ENCODE assay signal across 9 mouse cellular contexts in the genomic region with DNA sequence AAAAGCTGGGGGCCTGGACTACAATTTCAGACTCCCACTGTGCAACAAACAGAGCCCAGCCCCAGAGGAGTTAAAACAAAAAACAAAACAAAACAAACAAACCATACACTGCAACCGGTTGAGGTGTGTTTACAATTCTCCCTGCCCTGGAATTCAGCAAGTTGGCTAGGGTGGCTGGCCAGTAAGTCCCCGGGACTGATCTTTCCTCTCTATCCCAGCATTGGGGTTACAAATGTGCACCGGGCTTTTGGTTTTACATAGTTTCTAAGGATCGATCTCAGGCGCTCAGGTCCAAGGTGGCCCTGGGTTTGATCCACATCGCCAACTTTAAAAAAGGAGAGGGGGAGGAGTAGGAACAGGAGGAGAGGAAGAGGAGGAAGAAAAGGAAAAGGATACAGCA. TPM values are rescaled to one million over a fixed set of nuclear protein-coding genes. Genes with fewer than 3 reads are reported as not detected.
A peak's percentile ranks its signal among the peaks of the same experiment; 100 is the strongest.
DNase-seq lines count a peak whose midpoint lies in the region; ATAC-seq and TF ChIP-seq lines count a peak whose summit lies in the region.
"Had no signal": no experiment of that assay in that cellular context is flagged by ENCODE, and none has a peak within 500 bp of the region (broad histone marks: within the 10 kb centered on the region; RNA-seq: fewer than 3 reads in every experiment).

No protein-coding gene starts in this region.

- WGBS in limb, embryonic 15.5 days, result 34% methylated on average over 6 of the region's 6 CpGs
- WGBS in neural tube, embryonic 12.5 days, result 36% methylated on average over 6 of the region's 6 CpGs

- TF ChIP-seq CTCF in layer of hippocampus, adult 2 months (conservative IDR thresholded peaks at IDR 0.05), result no peak

- H3K4me2 ChIP-seq in limb, embryonic 15.5 days, result no peak overlapping the region
- peak overlapping the region; percentile 69 for H3K4me2 ChIP-seq in neural tube, embryonic 12.5 days (replicated peaks)

- no peak overlapping the region for H3K9ac ChIP-seq in limb, embryonic 15.5 days
- H3K9ac ChIP-seq in neural tube, embryonic 12.5 days, result no peak overlapping the region

- peak overlapping the region; percentile 92; the same call in 1 of the 2 replicates for H3K27ac ChIP-seq in layer of hippocampus, adult 2 months
- H3K27ac ChIP-seq in limb, embryonic 15.5 days, result peak overlapping the region; percentile 93
- no peak overlapping the region for H3K27ac ChIP-seq in neural tube, embryonic 12.5 days

- peaks cover 10% of the 10 kb centered on the region; the same call in 1 of the 2 replicates for H3K4me1 ChIP-seq in limb, embryonic 15.5 days
- no peaks in the 10 kb centered on the region for H3K4me1 ChIP-seq in neural tube, embryonic 12.5 days

- DNase-seq in embryo, embryonic 10.5 days (ENCODE audit: low spot score), result peak; percentile 12
- no peak for DNase-seq in embryo, embryonic 9.5 days (ENCODE audit: extremely low spot score)
- DNase-seq in layer of hippocampus, adult 2 months (ENCODE audit: low spot score in 2 of 2), result no peak
- no peak for DNase-seq in layer of hippocampus, adult 11-12 months (ENCODE audit: low spot score)
- no peak for DNase-seq in c-Kit-positive CD71-positive TER-119-positive erythroid progenitor cells, embryonic 14.5 days (ENCODE audit: low spot score)
- DNase-seq in adipocyte (ENCODE audit: low spot score), result no peak
- DNase-seq: left cerebral cortex, postnatal 4 days had no signal

- 0 out of 2 replicates have a peak, but pooled peaks cover 3% of the 10 kb centered on the region for H3K27me3 ChIP-seq in limb, embryonic 15.5 days
- H3K27me3 ChIP-seq in neural tube, embryonic 12.5 days (replicated peaks), result 0 out of 2 replicates have a peak, but pooled peaks cover 5% of the 10 kb centered on the region

- H3K4me3 ChIP-seq in layer of hippocampus, adult 2 months, result no peak overlapping the region
- 0 out of 2 replicates have a peak overlapping the region, but pooled peaks have one; percentile 46 for H3K4me3 ChIP-seq in limb, embryonic 15.5 days
- no peak overlapping the region for H3K4me3 ChIP-seq in neural tube, embryonic 12.5 days

- no peaks in the 10 kb centered on the region for H3K9me3 ChIP-seq in limb, embryonic 15.5 days
- no peaks in the 10 kb centered on the region for H3K9me3 ChIP-seq in neural tube, embryonic 12.5 days

- no peaks in the 10 kb centered on the region for H3K36me3 ChIP-seq in limb, embryonic 15.5 days
- H3K36me3 ChIP-seq in neural tube, embryonic 12.5 days, result no peaks in the 10 kb centered on the region

- ATAC-seq in limb, embryonic 15.5 days (ENCODE audit: insufficient number of reproducible peaks, low FRiP score, low TSS enrichment, low read depth), result no peak
- ATAC-seq in neural tube, embryonic 12.5 days (ENCODE audit: low FRiP score, low read depth), result no peak

RNA-seq across cellular contexts. Expression of a gene that starts 22.3 kb away (rescaled TPM):
- total RNA-seq in layer of hippocampus, adult 2 months (2021), result 10 to 100 TPM; 39.8 to 45.1 TPM
- 93.6 and 110 TPM in 2 replicates for polyA plus RNA-seq in limb, embryonic 15.5 days (2015; fragmentation: Nextera tagmentation; extraction: Ambion mirVana)
- polyA plus RNA-seq in neural tube, embryonic 12.5 days (2016; fragmentation: Nextera tagmentation; extraction: Ambion mirVana), result 142 and 146 TPM in 2 replicates

RNA-seq across cellular contexts. Expression of a gene that starts 37.6 kb away (rescaled TPM):
- total RNA-seq in layer of hippocampus, adult 2 months (2021), result 10 to 100 TPM; 19.8 to 22.9 TPM
- 16.8 and 18.9 TPM in 2 replicates for polyA plus RNA-seq in limb, embryonic 15.5 days (2015; fragmentation: Nextera tagmentation; extraction: Ambion mirVana)
- 28.4 and 29.3 TPM in 2 replicates for polyA plus RNA-seq in neural tube, embryonic 12.5 days (2016; fragmentation: Nextera tagmentation; extraction: Ambion mirVana)

RNA-seq across cellular contexts. Expression of a gene that starts 51.0 kb away (rescaled TPM):
- total RNA-seq in layer of hippocampus, adult 2 months (2021), result 10 to 100 TPM; 23.9 to 29.3 TPM
- 19.1 and 19.4 TPM in 2 replicates for polyA plus RNA-seq in limb, embryonic 15.5 days (2015; fragmentation: Nextera tagmentation; extraction: Ambion mirVana)
- 30.3 and 31.3 TPM in 2 replicates for polyA plus RNA-seq in neural tube, embryonic 12.5 days (2016; fragmentation: Nextera tagmentation; extraction: Ambion mirVana)
